Mouse (Mus musculus): ENCODE measurements around the gene Etl4. TPM values are rescaled to one million over a fixed set of nuclear protein-coding genes. Genes with fewer than 3 reads are reported as not detected.

Etl4 gene
- polyA plus RNA-seq, 1 experiment: 7.4 TPM

DNA sequence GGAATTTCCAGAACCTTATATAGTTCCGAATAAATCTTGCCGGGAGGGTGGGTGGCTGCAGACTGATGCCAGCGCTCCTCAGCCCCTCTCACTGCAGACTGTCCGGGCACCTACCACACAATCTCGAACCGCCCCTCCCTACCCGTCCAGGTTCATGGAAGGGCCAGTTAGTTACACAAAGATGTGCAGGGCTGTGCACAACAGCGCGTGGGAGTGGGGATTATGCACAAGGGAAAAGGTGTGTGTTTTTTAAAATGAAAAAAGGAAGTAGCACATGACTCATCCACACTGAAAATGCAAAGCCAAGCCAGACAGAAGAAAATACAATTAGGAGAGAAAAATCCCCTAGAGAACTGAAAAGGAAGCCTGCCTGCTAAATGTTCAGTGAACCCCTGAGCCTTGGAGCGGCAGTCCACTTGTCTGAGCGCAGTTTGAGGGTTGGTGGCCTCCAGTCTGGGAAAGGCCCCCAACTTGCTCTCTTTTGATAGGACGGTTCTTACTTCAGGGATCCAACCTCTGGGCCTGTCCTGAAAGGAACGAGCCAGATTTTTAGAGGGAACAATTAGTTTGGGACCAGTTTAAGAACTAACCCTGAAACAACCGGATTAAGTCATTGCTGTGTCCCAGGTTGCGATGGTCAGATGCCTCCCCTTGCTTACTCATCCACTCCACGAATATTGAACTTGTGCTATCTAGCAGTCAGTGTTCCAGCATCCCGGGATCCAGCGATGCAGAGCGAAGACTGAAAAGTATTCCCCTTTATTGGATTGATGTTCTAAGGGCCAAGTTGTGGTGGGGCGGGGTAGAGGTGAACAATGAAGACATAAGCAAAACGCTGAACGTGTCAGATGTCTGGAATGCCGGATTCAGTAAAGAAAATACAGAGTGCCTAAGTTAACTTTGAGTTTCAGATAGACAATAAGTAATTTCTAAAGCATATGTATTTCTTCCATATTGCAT, 611.3 kb downstream of the Etl4 start:
- Histone ChIP-seq H3ac (ENCODE audit: control insufficient read depth, insufficient read length) (peak overlapping the region; percentile 52), H3K79me2 (ENCODE audit: control insufficient read depth, insufficient read depth) (no peaks in the 10 kb centered on the region), H3K4me3 (no peak overlapping the region), H3K36me3 (ENCODE audit: control insufficient read depth, insufficient read depth) (no peaks in the 10 kb centered on the region), H3K4me2 (ENCODE audit: low read depth) (peak overlapping the region; percentile 71), H3K27me3 (ENCODE audit: control insufficient read depth, insufficient read depth, insufficient read length) (no peaks in the 10 kb centered on the region)
- TF ChIP-seq MYOD1 (IDR thresholded peaks at IDR 0.05; ENCODE audit: control insufficient read depth in 1 of 3, insufficient read length in 2 of 3, low read depth in 2 of 3) (no peak), TCF3 (IDR thresholded peaks at IDR 0.05; ENCODE audit: insufficient read length, low read depth) (no peak), POLR2AphosphoS2 (IDR thresholded peaks at IDR 0.05; ENCODE audit: insufficient read length, low read depth) (no peak), CEBPB (IDR thresholded peaks at IDR 0.05; ENCODE audit: insufficient read depth, poor library complexity, severe bottlenecking) (no peak), E2F4 (IDR thresholded peaks at IDR 0.05; ENCODE audit: insufficient read depth) (no peak), REST (IDR thresholded peaks at IDR 0.05; ENCODE audit: insufficient read depth, insufficient read length) (no peak), MYOG (IDR thresholded peaks at IDR 0.05; ENCODE audit: control insufficient read depth in 1 of 3, insufficient read depth in 1 of 3, insufficient read length in 2 of 3, low read depth in 2 of 3) (no peak)

DNA sequence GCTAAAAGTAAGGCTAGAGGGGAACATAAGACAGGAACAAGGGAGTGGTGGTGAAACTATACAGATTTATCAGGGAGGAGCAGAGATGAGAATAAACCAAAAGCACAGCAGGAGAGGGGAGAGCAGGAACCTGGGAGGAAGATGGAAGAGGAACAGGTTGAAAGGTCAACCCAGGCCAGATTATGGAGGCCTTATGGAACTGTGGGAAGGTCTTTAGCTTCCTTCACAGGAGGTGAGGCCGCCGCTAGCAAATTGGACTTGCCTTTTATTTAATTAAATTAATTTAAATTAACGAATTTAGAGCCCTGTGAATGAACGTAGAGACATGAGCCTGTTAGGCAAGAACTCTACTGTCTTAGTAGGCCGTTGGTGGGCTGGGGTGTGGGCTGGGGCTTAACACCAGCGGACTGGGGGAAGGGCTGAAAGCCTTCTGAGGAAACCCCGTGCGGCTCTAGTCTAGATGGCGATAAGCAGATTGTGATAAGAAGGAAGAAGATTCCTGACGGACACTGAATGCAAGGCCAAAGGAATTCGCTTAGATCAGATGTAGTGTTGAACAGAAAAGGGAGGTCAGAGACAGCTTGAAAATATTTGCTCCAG, 612.2 kb downstream of the Etl4 start:
- Histone ChIP-seq H3K27me3 (ENCODE audit: control insufficient read depth, insufficient read depth, insufficient read length) (no peaks in the 10 kb centered on the region), H3K4me3 (no peak overlapping the region), H3K36me3 (ENCODE audit: control insufficient read depth, insufficient read depth) (no peaks in the 10 kb centered on the region), H3K4me2 (ENCODE audit: low read depth) (no peak overlapping the region), H3K79me2 (ENCODE audit: control insufficient read depth, insufficient read depth) (no peaks in the 10 kb centered on the region), H3ac (ENCODE audit: control insufficient read depth, insufficient read length) (no peak overlapping the region)
- TF ChIP-seq MYOG (IDR thresholded peaks at IDR 0.05; ENCODE audit: control insufficient read depth in 1 of 3, insufficient read depth in 1 of 3, insufficient read length in 2 of 3, low read depth in 2 of 3) (no peak), E2F4 (IDR thresholded peaks at IDR 0.05; ENCODE audit: insufficient read depth) (no peak), POLR2A (IDR thresholded peaks at IDR 0.05; ENCODE audit: insufficient read length, low read depth) (no peak), SRF (IDR thresholded peaks at IDR 0.05; ENCODE audit: control insufficient read depth, insufficient read length, low read depth) (no peak), TCF3 (IDR thresholded peaks at IDR 0.05; ENCODE audit: insufficient read length, low read depth) (no peak), REST (IDR thresholded peaks at IDR 0.05; ENCODE audit: insufficient read depth, insufficient read length) (no peak), POLR2AphosphoS2 (IDR thresholded peaks at IDR 0.05; ENCODE audit: insufficient read length, low read depth) (no peak), CEBPB (IDR thresholded peaks at IDR 0.05; ENCODE audit: insufficient read depth, poor library complexity, severe bottlenecking) (no peak), USF1 (IDR thresholded peaks at IDR 0.05; ENCODE audit: low read depth) (no peak), MYOD1 (IDR thresholded peaks at IDR 0.05; ENCODE audit: control insufficient read depth in 1 of 3, insufficient read length in 2 of 3, low read depth in 2 of 3) (no peak)

DNA sequence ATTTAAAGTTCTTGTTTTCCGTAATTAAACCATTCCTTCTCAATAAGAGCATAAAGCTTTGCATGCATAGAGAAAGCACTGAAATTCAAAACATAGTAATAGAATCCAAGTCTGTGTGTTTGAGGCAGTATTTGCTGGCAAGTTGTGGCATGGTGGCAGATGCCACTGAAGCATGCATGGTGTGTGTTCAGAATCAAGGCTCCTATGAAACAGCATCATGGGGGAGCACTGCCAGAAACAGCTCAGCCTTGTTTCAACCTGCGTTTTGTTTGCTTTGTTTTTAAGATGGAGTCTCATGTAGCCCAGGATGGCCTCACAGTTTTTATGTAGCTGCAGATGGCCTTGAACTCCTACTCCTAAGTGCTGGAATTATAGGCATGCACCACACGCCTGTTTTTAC, 614.1 kb downstream of the Etl4 start:
- no peak overlapping the region for H3ac ChIP-seq (ENCODE audit: control insufficient read depth, insufficient read length)
- H3K79me2 ChIP-seq (ENCODE audit: control insufficient read depth, insufficient read depth): no peaks in the 10 kb centered on the region
- TF ChIP-seq CEBPB (IDR thresholded peaks at IDR 0.05; ENCODE audit: insufficient read depth, poor library complexity, severe bottlenecking): no peak
- no peaks in the 10 kb centered on the region for H3K27me3 ChIP-seq (ENCODE audit: control insufficient read depth, insufficient read depth, insufficient read length)
- no peaks in the 10 kb centered on the region for H3K36me3 ChIP-seq (ENCODE audit: control insufficient read depth, insufficient read depth)
- no peak overlapping the region for H3K4me2 ChIP-seq (ENCODE audit: low read depth)
- no peak overlapping the region for H3K4me3 ChIP-seq

DNA sequence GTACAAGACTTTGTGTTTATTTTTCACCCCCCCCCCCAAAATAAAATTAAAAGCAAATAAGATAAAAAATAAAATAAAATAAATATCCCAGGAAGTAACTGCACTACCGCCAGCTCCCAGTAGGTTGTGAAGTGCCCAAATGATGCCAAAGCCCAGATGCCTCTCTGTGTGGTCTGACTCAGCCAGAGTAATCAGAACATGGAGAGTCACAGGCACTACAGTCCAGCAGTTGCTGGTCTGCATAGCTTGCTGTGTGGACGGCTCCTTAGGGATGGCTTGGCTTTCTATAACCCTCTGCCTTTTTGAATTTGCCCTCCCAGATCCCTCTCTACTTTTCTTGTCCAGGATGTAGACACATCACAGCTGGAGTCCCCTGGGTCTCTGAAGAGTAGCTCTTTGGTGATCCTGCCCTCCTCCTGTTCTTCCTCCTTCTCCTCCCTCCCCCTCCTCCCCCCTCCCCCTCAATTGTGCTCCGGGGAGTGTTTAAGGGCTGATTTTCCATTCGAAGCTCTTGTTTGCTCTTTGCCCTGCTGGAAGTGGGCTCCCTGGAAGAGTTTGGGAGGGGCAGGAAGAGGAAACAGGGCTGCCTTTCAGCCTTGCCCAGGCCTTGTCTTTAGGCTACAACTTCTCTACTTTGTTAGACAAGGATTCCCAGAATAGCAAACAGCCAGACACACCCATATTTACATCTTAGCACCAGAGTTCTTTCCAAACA, 616.5 kb downstream of the Etl4 start:
- Histone ChIP-seq H3ac (ENCODE audit: control insufficient read depth, insufficient read length) (no peak overlapping the region), H3K27me3 (ENCODE audit: control insufficient read depth, insufficient read depth, insufficient read length) (no peaks in the 10 kb centered on the region), H3K4me2 (ENCODE audit: low read depth) (no peak overlapping the region), H3K36me3 (ENCODE audit: control insufficient read depth, insufficient read depth) (no peaks in the 10 kb centered on the region), H3K4me3 (no peak overlapping the region), H3K79me2 (ENCODE audit: control insufficient read depth, insufficient read depth) (no peaks in the 10 kb centered on the region)
- no peak for TF ChIP-seq SRF (IDR thresholded peaks at IDR 0.05; ENCODE audit: control insufficient read depth, insufficient read length, low read depth)
- no peak for TF ChIP-seq E2F4 (IDR thresholded peaks at IDR 0.05; ENCODE audit: insufficient read depth)
- TF ChIP-seq MAX (IDR thresholded peaks at IDR 0.05; ENCODE audit: low read depth): no peak
- TF ChIP-seq MYOD1 (IDR thresholded peaks at IDR 0.05; ENCODE audit: control insufficient read depth in 1 of 3, insufficient read length in 2 of 3, low read depth in 2 of 3): no peak
- no peak for TF ChIP-seq MYOG (IDR thresholded peaks at IDR 0.05; ENCODE audit: control insufficient read depth in 1 of 3, insufficient read depth in 1 of 3, insufficient read length in 2 of 3, low read depth in 2 of 3)
- no peak for TF ChIP-seq TCF12 (IDR thresholded peaks at IDR 0.05; ENCODE audit: insufficient read depth, poor library complexity, severe bottlenecking)
- no peak for TF ChIP-seq REST (IDR thresholded peaks at IDR 0.05; ENCODE audit: insufficient read depth, insufficient read length)
- TF ChIP-seq USF1 (IDR thresholded peaks at IDR 0.05; ENCODE audit: low read depth): no peak
- TF ChIP-seq TCF3 (IDR thresholded peaks at IDR 0.05; ENCODE audit: insufficient read length, low read depth): no peak
- no peak for TF ChIP-seq POLR2A (IDR thresholded peaks at IDR 0.05; ENCODE audit: insufficient read length, low read depth)

Measured in myocyte (in vitro differentiated cells).